Mouse (Mus musculus) forebrain, embryonic 14.5 days (tissue): Measurements from ENCODE around the gene Zfp873. TPM values are rescaled to one million over a fixed set of nuclear protein-coding genes. Genes with fewer than 3 reads are reported as not detected.
"Not testable (repeated sequence)": the region's sequence is repeated elsewhere in the genome, so short reads cannot be mapped to it uniquely, and the experiment has no call there.

Experiments
- ATAC-seq: fragments of 200-750 bp; cut with Nextera tagmentation; 2 replicates; pipeline ENCODE4 v1.8.0; 2017; ENCODE audit warnings: mild to moderate bottlenecking, moderate library complexity
- DNase-seq: peaks from one replicate; pipeline ENCODE4 v3.0.0-alpha.2; 2015; ENCODE audit warnings: low spot score
- H3K27ac ChIP-seq: fragments of 300-500 bp; sonication (generic); 2 replicates; pipeline ENCODE4 v1.5.1; 2014; ENCODE audit warnings: low read depth, mild to moderate bottlenecking, control low read depth, low read length, moderate library complexity
- H3K27me3 ChIP-seq: fragments of 300-500 bp; sonication (generic); replicated peaks from 2 replicates; pipeline ENCODE4 v1.6.1; 2014; ENCODE audit warnings: low read length, control low read depth, mixed read lengths; ENCODE audit not compliant: control insufficient read depth, insufficient read depth
- H3K36me3 ChIP-seq: fragments of 300-500 bp; sonication (generic); 2 replicates; pipeline ENCODE4 v1.6.1; 2014; ENCODE audit warnings: low read length, control low read depth; ENCODE audit not compliant: control insufficient read depth, insufficient read depth
- H3K4me1 ChIP-seq: fragments of 300-500 bp; sonication (generic); 2 replicates; pipeline ENCODE4 v1.6.1; 2014; ENCODE audit warnings: antibody characterized with exemption, low read length, control low read depth; ENCODE audit not compliant: control insufficient read depth, insufficient read depth
- H3K4me2 ChIP-seq: fragments of 300-500 bp; sonication (generic); 2 replicates; pipeline ENCODE4 v1.6.1; 2014; ENCODE audit warnings: mild to moderate bottlenecking, control low read depth, low read length
- H3K4me3 ChIP-seq: fragments of 300-500 bp; sonication (generic); 2 replicates; pipeline ENCODE4 v1.5.1; 2014; ENCODE audit warnings: low read depth, low read length, control low read depth
- H3K9ac ChIP-seq: fragments of 300-500 bp; sonication (generic); 2 replicates; pipeline ENCODE4 v1.6.1; 2014; ENCODE audit warnings: mild to moderate bottlenecking, low read length, control low read depth, moderate library complexity
- H3K9me3 ChIP-seq: fragments of 300-500 bp; sonication (generic); replicated peaks from 2 replicates; pipeline ENCODE4 v1.6.1; 2016; ENCODE audit warnings: low read length, control low read depth, mixed read lengths; ENCODE audit not compliant: control insufficient read depth
- WGBS: fragments of 180-500 bp; shearing (Covaris S2); extraction: QIAGEN DNeasy Blood & Tissue Kit; methylation state at CpG from one replicate; pipeline ENCODE4 v1.1.7; 2014; 5-methylcytosine and 5-hydroxymethylcytosine counted together
- polyA plus RNA-seq: library from polyadenylated mRNA; unstranded; fragments of >200 nt; fragmentation: Nextera tagmentation; extraction: Ambion mirVana; gene quantifications from 2 replicates; pipeline ENCODE4 v1.2.1, GENCODE M21; 2014

Gene Zfp873
- polyA plus RNA-seq, result 14.5 and 16.2 TPM in 2 replicates

GRCm38 (mm10) chr10:82047597-82048459, at the start of gene Zfp873:
Gene Zfp873 (plus strand): TSS chr10:82048123.
- peaks cover 29% of the 10 kb centered on the region for H3K9me3 ChIP-seq
- 14% methylated on average over 35 of the region's 35 CpGs for WGBS
- peak within 1 kb of the TSS; percentile 92 for H3K9ac ChIP-seq
- no peaks in the 10 kb centered on the region for H3K36me3 ChIP-seq
- no peaks in the 10 kb centered on the region for H3K27me3 ChIP-seq
- peak within 1 kb of the TSS; percentile 98 for H3K27ac ChIP-seq
- DNase-seq (peak; percentile 96), ATAC-seq (peak; percentile 100)
- no peaks in the 10 kb centered on the region for H3K4me1 ChIP-seq
- H3K4me2 ChIP-seq, result peak within 1 kb of the TSS; percentile 54
- peak within 1 kb of the TSS; percentile 64 for H3K4me3 ChIP-seq

GRCm38 (mm10) chr10:82003209-82003608, 44.7 kb upstream of the Zfp873 start:
- not testable (repeated sequence) for H3K9me3 ChIP-seq, H3K4me2 ChIP-seq, H3K9ac ChIP-seq, H3K27ac ChIP-seq, H3K36me3 ChIP-seq, H3K27me3 ChIP-seq, H3K4me1 ChIP-seq, ATAC-seq, DNase-seq, H3K4me3 ChIP-seq
- WGBS, result 100% methylated on average over 1 of the region's 1 CpGs

- ATAC-seq, DNase-seq: not testable (repeated sequence)
These were observed 43.1 kb upstream of the Zfp873 start for GRCm38 (mm10) chr10:82004822-82005221.

GRCm38 (mm10) chr10:82042191-82042590, 5.7 kb upstream of the Zfp873 start:
- Histone ChIP-seq H3K4me3 (no peak overlapping the region), H3K36me3 (no peaks in the 10 kb centered on the region), H3K4me1 (no peaks in the 10 kb centered on the region), H3K9me3 (no peaks in the 10 kb centered on the region), H3K27ac (no peak overlapping the region), H3K27me3 (no peaks in the 10 kb centered on the region), H3K4me2 (no peak overlapping the region), H3K9ac (no peak overlapping the region)
- DNase-seq, result no peak
- 81% methylated on average over 2 of the region's 2 CpGs for WGBS
- ATAC-seq, result no peak

More at GRCm38 (mm10) chr10:82004822-82005221, 43.1 kb upstream of the Zfp873 start:
- WGBS, result 46% methylated on average over 1 of the region's 2 CpGs
- H3K4me1 ChIP-seq, H3K4me3 ChIP-seq, H3K36me3 ChIP-seq, H3K9ac ChIP-seq, H3K4me2 ChIP-seq, H3K27ac ChIP-seq, H3K27me3 ChIP-seq: not testable (repeated sequence)
- H3K9me3 ChIP-seq, result peaks cover 11% of the 10 kb centered on the region; the same call in 1 of the 2 replicates

- H3K9me3 ChIP-seq, result peaks cover 17% of the 10 kb centered on the region
- ATAC-seq (no peak), DNase-seq (no peak)
- no peak overlapping the region for H3K4me2 ChIP-seq
- no peak overlapping the region for H3K9ac ChIP-seq
- no peaks in the 10 kb centered on the region for H3K27me3 ChIP-seq
- H3K4me3 ChIP-seq, result no peak overlapping the region
- no peaks in the 10 kb centered on the region for H3K36me3 ChIP-seq
- 87% methylated on average over 3 of the region's 3 CpGs for WGBS
- H3K27ac ChIP-seq, result no peak overlapping the region
- H3K4me1 ChIP-seq, result no peaks in the 10 kb centered on the region
These were observed 1.3 kb upstream of the Zfp873 start for GRCm38 (mm10) chr10:82046603-82047002.

- not testable (repeated sequence) for DNase-seq, H3K27me3 ChIP-seq, H3K36me3 ChIP-seq, H3K4me1 ChIP-seq, ATAC-seq
- peak overlapping the region; percentile 54 for H3K4me2 ChIP-seq
- peak overlapping the region; percentile 92 for H3K9ac ChIP-seq
- peak overlapping the region; percentile 64 for H3K4me3 ChIP-seq
- H3K27ac ChIP-seq, result peak overlapping the region; percentile 98
- peaks cover 35% of the 10 kb centered on the region for H3K9me3 ChIP-seq
- 30% methylated on average over 10 of the region's 10 CpGs for WGBS
These were observed 509 bp downstream of the Zfp873 start for GRCm38 (mm10) chr10:82048460-82048804.

- H3K27ac ChIP-seq, result peak within 1 kb of the TSS; percentile 72
- peak within 1 kb of the TSS; percentile 37 for H3K4me2 ChIP-seq
- not testable (repeated sequence) for H3K4me1 ChIP-seq, H3K36me3 ChIP-seq, H3K27me3 ChIP-seq, H3K9me3 ChIP-seq
- ATAC-seq (peak; percentile 99), DNase-seq (peak; percentile 92)
- peak within 1 kb of the TSS; percentile 55 for H3K9ac ChIP-seq
- H3K4me3 ChIP-seq, result peak within 1 kb of the TSS; percentile 36
- whole genome bisulfite sequencing, result 22% methylated on average over 42 of the region's 42 CpGs
These were observed 35.1 kb downstream of the Zfp873 start, which contains the start of gene BC024063 for GRCm38 (mm10) chr10:82082728-82083621. Gene BC024063 (plus strand): TSS chr10:82083353.

- peak overlapping the region; percentile 72 for H3K27ac ChIP-seq
- peak overlapping the region; percentile 36 for H3K4me3 ChIP-seq
- not testable (repeated sequence) for ATAC-seq, H3K27me3 ChIP-seq, DNase-seq, H3K9me3 ChIP-seq, H3K36me3 ChIP-seq, H3K4me1 ChIP-seq
- peak overlapping the region; percentile 55; the same call in 1 of the 2 replicates for H3K9ac ChIP-seq
- peak overlapping the region; percentile 37 for H3K4me2 ChIP-seq
- WGBS, result 32% methylated on average over 14 of the region's 14 CpGs
These were observed 35.7 kb downstream of the Zfp873 start for GRCm38 (mm10) chr10:82083622-82083971.
